Mouse (Mus musculus): ENCODE results near the gene Gm45140. TPM values are rescaled to one million over a fixed set of nuclear protein-coding genes. Genes with fewer than 3 reads are reported as not detected.

Gm45140 gene
- polyA plus RNA-seq, 2 experiments from 2014 or later: 3.7 to 5.3 TPM

DNA sequence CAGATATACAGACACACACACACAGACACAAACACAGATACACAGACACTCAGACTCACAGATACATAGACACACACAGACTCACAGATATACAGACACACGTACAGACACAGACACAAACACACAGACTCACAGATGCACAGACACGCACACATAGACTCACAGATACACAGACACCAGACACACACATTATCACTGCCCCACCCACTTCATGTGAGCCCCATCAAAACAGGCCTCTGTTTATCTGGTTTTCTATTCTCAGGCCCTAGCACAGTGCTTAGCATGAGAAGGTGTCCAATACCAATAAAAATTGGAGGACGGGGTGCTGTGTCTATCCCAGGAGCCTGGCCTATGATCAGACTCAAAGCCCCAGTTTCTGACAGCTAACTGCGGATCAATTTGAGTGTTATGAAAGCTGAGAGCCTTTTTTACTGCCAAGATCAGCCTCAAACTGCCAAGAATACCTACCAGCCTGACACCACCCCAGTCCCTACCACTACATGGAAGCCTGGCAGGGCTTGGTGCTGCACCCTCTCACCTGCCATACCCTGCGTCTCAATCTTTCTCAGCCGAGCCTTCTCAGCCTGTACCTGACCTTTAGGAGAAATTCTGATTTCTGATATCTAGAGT, 39.2 kb downstream of the Gm45140 start:
- ATAC-seq: no peak

DNA sequence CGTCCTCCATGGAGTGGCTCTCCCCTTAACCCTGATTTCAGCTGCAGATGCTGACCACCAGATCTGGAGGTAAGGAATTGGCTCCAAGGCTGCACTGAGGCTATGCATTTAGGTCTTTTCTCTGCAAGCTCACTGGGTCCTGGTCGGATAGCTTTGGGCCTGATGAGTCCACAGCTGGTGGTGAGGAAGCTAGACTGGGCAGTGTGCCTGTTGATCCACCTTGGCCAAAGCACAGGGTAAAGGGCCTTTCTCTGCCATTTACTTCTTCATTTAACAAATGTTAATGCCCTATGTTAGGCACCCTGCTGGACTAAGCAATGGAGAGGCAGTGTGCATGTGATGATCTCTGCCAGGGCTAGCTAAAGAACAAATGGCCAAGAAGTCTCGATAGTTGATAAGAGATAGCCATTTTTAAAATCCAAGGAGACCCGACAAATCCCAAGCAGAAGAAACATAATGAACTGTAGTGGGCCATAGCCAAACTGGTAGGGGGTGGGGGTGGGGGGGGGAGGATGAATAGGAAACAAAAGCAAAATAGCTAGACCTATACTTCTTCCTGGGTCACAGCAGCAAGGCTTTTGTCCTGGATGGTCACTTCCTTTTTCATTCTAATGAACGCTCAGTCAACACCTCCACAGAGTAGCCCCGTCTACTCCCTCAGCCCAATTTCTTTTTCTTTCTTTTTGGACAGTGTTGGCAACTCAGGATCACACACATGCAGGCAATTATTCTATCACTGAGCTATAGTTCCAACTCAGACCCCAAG, 40.0 kb downstream of the Gm45140 start:
- no peak for ATAC-seq

DNA sequence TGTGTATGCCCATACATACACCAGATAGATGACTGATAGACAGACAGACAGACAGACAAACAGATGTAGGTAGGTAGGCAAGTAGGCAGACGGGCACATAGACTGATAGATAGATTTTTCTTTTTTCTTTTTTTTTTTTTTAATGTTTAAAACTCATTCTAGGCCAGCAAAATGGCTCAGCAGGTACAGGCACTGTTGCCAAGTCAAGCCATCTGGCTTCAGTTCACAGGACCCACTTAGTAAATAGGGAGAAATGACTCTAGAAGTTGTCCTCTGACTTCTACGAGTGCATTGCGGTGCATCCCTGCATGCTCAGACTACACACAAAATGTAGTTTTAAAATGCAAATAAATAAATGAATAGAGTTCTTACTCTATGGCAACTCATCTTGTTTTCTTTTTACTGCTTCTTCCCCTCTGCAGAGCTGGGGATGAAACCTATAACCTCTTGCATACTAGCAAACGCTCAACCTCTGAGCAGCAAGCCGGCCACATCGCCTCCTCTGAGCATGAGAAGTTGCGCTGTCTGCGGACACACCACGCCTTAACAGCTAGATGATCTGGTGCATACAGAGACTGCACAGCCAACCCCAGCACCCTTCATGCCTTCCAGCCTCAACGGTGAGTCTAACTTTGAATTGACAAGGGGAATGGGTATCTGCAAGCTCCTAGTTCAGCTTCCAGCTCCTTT, 41.6 kb downstream of the Gm45140 start:
- ATAC-seq: no peak

DNA sequence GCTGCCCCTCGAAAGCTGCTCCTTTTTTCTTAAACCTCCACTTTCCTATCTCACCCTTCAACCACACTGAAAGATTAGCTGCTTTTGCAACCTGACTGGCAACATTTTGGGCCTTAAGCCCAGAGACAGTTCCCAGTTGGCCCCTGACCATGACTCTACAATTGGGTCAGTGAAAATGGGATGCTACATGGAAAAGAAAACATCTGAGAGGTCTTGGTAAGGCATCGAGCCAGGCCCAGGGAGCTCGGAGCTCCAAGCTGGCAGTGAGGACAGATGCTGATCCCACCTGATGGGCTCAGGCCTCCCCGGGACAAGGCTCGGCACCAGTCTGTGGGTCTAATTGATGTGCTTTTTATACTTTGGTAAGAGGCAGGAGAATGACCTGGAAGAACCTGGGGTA, 43.8 kb downstream of the Gm45140 start:
- ATAC-seq: no peak

DNA sequence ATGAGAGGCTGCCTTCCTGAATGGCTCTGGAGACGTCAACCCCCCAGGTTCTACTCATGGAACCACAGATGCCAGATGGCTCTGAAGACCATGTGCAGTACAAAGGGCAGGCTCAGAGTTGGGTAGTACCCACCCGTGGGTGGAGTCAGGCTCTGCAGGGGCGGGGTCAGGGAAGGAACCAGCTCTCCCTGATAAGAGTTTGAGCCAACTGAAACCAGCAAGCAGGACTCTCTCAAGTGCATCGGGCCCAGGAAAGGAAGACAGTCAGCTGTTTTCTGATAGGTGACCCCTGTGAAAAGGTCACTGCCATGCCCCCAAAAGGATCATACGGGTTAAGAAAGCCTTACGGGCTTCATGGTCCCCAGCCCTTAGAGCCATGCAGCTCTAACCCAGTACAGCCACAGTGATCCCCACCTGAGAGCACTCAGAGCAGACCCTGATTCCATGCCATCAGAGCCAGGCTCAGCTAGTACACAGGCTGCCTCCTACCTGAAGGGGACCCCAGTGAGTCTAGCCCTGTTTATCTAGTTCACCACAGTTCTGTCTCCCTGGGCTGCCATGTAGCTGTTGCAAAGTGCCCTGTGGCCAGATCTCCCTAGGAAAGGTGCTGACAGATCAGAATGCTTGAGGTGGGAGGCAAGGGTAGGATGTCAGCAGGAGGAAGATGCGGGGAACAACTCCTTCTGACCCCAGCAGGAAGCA, 44.7 kb downstream of the Gm45140 start:
- ATAC-seq: no peak

DNA sequence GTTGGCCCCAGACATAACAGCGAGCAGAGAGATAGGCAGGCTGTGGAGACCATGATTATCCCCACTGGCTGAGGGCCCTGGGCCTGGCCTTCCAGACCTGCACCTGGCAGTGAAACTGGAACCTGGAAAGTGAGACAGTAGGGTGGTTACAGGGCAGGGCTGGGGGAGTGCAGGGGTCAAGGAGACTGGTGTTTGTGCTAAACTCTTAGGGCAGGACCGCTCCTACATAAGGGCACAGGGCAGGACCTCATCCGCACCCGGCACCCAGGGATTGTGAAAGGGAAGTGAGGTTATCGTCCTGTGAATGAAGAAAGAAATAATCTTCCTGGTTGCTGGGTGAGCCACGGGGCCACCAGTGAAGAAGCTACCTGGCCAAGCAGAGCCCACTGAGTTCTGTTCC, 45.8 kb downstream of the Gm45140 start:
- ATAC-seq: no peak

DNA sequence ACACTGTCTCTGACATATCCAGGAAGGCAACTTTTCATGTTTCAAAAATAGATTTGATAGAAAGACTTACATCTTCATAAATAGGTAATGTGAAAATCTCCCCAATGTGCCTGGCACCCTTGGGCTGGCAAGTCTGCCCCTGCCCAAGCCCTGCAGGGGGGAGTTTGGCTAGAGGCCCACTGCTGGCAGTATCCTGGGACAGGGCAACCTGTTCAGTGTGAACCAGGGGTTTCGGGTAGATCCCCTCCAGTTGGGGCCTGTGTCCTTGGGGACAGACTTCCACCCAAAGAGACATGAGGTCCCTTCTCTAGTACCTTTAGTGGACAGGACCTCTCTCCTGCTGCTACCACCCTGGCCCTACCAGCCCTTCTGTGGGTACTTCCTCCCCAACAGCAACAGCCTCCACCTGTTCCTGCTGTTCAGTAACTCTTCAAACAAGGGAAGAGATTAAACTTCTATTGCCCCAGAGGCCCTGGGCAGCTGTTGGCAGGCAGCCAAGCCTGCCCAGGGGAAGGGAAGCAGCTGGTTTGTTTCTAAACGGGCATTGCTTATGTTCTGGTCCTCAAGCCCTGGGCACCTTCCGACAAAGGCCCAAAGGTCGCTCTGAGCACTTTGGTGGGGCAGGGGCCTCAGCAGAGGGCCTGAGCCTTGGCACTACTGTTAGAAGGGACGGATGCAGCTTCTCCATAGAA, 46.6 kb downstream of the Gm45140 start:
- ATAC-seq: no peak

DNA sequence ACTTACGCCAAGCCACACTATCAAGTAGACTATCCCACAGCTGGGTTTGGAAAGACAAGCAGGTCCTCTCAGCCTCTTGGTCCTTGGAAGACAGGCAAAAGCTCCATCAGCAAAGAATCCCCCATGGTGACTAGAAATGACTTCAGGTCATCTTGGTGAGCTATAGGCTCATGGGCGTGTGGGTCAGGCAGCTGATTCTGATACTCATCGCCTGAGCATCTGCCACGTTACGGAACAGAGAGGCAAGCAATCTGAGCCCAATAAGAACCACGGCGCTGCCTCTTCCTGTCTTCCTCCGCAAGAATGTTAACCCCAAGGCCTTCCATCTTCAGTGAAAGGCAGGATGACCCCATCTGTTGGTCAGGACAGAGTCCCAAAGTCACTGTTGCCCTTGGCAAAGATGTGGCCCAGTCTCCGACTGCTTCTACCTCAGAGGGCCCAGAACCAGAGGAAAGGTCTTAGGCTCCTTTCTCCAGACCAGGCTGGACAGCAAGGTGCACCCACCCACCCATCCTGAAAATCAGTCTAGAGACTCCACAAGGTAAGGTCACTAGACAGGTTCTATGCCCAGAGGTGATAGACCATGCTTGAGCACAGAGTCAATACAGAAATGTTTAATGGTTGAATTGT, 47.2 kb downstream of the Gm45140 start:
- ATAC-seq: no peak

DNA sequence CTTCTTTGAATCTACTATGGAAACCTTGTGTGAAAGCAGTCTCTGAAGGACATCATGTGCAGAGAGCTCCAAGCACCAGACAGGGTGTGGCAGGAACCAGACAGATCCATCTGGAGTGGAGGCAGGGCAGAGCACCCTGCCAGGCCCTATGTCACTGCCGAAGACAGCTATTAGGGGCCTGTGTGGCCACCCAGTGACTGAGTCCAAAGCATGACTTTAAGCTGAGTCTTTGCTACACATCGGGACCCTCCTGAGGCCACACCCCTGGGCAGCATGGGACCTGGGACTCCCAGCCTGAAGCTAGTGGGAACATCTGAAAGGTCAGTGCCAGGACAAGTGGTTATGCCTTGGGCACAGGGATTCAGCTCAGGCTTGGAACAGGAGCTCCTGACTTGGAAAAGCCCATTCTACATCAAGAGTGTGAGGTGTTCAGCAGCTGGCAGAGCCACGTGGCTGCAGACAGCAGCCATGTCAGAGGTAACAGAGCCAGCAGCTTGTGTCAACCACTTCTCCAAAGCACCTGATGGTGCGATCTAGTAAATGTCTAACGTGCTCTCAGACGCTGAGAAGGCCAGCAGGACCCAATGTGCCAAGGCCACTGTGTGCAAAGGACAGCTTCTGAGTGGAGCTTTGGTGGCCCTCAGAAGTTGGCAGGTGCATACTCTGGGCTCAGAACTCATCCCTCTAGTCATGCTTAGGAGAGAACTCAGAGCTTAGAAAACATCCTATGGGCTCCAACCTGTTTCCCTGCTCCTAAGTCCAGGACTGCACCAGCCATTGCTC, 48.3 kb downstream of the Gm45140 start:
- ATAC-seq: no peak

DNA sequence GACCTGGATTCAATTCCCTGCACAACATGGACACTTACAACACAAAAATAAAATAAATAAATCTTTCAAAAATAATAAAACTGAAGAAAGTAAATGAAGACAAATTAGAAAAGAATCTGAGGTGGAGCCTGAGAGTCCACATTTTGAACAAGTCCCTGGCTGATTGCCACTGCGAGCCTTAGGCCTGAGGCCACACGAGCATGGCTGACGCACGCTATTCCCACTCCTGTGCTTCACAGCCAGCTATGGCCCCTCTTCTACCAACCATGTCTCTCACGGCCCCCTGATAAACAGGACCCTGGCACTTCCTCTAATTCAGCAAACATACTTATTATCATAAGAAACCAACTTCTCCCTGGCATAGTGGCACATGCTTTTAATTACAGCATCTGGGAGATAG, 49.0 kb downstream of the Gm45140 start:
- ATAC-seq: no peak

DNA sequence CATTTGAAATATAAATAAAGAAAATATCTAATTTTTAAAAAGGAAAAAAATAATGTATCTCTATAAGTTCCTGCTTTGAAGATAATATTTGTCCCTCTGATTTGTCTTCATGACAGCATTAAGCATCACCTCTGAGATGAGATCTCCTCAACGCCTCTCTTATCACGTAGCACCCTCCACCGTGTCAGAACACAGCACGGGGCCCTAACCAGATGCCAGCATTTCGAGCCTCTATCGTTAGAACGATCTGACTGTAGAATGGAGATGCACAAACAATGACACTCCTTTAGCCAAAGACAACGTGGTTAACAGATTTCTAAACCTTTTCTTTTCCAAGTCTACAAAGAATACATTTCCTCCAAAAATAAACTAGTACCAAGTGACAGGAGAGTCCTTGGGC, 51.6 kb downstream of the Gm45140 start:
- no peak for ATAC-seq

DNA sequence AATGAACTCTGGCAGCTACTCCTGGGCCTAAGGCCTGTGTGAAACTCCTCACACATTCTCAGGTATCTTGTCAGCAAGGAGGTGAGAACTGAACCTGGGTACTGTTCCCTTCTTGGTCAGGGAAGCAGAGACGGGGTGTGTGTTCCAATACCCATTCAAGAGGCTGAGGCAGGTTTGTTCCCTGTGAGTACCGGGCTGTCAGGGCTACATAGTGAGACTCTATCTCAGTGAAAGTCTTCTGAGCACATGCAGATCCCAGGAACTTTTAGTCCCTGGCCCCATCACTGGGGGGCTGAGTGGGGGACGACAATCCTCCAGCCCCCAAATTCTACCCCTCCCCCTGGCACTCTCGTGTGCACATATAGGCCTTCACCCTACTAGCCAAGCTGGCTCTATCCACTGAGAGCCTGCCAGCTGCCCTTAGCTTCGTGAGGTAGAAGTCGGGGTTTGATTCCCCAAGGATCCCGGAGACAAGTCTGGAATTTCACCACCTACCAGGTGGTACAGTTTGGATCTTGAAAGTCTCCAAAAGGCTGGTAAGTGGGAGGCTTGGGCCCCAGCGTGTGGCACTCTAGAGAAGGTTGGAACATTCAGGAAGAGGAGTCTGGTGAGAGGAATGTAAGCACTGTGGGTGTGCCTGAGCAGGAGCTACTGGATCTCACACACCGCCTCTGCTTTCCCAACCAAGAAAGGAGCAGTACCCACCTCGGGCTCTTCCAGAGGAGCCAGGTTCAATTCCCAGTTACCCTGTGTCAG, 54.9 kb downstream of the Gm45140 start:
- no peak for ATAC-seq

DNA sequence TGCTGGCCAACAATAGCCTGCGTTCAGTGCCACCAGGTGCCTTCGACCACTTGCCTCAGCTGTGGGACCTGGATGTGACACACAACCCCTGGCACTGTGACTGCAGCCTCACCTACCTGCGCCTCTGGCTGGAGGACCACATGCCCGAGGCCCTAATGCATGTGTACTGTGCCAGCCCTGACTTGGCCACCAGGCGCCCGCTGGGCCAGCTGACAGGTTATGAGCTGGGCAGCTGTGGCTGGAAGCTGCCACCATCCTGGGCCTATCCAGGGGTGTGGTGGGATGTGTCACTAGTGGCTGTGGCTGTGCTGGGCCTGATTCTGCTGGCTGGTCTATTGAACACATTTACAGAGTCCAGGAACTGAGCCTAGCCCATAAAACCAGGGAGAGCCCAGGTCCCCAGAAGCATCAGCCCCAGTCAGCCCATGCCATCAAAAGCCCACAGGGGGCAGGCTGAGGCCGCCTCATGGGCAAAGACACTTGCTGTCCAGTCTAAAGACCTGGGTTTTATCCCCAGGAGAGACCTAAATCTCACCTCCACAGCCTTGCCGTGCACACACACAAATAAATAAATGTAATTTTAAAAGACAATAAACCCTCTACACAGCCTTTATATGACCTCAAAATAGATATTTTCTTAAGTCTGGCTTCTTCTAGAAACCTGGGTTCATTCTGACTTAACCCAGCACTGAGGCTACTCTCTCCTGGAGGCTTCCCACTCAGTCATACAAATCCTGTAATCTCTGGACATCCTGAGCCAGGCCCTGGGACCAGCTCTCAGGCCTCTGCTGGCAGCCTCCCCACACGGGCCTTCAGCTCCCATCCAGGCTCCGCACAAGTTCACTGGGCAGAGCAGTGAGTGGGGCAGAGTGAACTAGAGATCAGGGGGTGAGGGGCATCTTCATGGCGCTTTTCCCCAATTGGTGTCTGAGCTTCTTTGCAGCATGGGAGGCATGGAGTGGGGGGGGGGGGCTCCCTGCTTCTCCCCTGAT, 56.1 kb downstream of the Gm45140 start:
- no peak for ATAC-seq

DNA sequence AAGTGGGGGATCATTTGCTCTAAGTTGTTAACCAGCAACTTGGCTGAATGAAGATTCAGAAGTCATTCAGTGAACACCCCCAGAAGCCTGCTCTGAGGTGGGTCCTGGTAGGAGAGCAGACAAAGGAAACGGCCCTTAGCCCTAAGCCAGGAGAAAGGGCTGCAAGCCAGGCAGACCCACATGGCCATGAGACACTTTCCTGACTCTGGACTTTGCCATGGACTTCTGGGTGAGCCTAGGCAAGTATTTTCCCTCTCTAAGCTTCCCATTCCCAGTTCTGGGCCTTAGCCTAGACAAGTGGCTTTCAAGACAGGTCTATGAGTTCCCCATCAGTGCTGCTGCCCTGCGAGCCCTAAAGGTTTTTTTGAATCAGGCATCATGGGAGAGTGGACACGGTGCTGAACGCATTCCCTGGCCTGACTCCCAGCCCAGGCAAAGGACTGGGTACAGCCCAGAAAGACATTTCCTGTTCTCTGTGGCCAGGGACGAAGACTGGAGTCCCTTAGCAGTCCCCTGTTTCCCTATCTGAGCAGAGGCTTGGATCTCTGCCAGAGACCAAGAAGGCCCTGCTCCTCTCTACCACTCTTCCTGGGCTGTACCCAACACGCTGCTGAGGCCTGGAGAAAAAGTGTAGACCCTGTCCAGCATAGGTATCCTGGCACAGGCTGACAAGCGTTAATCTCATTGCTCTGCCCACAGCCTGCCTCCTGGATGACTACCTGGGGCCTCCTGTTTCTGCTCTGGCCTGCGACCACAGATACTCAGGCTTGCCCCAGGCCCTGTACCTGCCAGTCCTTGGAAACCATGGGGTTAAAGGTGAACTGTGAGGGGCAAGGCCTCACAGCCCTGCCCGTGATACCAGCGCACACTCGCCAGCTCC, 57.1 kb downstream of the Gm45140 start:
- ATAC-seq: no peak

DNA sequence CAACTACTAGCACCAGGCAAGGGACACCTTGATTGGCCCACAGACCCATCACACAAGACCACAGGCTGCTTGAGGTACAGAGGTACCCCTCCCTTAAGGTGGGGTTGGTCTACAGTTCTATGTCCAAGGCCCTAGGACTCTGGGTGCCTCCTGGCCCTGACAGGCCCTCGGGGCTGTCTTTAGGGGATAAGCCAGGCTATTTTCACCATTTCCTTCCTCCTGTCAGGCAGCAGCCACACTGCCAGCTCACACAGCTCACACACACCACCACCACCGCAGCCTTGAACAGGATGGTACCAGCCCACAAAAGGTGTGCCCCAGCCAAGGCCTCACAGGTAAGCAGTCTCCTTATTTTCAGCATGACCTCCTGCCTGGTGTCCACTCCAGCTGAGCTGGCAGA, 57.8 kb downstream of the Gm45140 start, which contains the start of gene Gp9:
Gene Gp9 (plus strand): TSS at position 231 of the 400 bp plus-strand sequence.
- ATAC-seq: no peak

DNA sequence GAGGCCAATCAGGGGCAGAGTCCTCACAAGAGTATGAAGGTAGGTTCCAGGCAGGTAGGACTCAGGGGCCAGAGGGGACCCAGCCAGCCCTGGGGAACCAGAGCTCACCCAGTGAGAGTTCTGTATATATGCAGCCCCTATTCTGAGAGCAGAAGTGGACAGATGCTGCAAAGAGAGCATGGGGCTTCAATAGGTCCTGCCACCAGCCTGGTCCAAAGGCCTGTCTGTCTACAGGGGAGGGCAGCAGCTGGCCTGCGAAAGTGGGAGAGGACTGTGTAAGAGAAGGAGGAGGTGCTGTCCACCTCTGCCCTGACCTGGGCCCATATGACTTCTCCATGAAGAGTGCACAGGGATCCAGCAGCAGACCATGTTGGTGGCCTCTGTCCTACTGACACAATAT, 58.9 kb downstream of the Gm45140 start:
- ATAC-seq: no peak

DNA sequence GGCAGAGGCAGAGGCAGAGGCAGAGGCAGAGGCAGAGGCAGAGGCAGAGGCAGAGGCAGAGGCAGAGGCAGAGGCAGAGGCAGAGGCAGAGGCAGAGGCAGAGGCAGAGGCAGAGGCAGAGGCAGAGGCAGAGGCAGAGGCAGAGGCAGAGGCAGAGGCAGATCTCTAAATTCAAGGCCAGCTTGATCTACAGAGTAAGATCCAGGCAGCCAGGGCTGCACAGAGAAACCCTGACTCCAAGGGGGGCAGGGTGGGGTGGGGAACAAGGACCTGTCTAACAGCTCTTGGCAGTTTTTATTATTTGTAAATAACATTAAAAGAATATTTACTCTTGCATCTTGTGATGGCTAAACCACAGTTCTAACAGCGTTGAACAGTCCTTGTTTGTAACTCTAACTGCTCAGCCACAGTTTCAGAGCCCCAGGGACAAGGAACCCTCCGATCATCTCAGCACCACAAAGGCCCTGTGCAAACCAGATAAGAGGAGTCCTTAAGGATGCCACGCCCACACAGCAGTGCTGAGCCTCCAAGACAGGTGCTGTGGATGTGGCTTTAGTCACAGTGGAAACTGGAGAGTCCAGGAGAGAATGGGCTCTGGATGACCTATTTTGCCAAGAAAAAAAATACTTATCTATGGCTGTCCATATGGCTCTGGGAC, 59.9 kb downstream of the Gm45140 start:
- ATAC-seq: no peak

DNA sequence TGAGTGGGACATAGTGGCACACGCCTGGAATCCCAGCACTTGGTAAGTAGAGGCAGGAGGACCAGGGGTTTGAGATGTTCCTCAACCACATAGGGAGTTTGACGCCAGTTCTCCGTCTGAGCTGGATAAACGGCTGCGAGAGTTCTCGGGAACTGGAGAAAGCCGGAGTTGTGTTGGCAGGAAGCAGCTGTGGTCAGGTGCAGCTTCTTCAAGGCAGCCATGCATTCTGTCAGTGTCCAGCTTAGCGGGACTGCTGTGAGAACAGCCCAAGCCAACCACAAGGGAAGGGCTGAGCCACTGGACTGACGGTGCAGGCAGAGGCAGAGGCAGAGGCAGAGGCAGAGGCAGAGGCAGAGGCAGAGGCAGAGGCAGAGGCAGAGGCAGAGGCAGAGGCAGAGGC, 60.7 kb downstream of the Gm45140 start:
- ATAC-seq: no peak
